Mouse (Mus musculus): ENCODE data around the gene Chtf18. TPM values are rescaled to one million over a fixed set of nuclear protein-coding genes. Genes with fewer than 3 reads are reported as not detected.

Chtf18 gene
- polyA plus RNA-seq, 1 experiment from 2014 or later: 23.0 TPM

DNA sequence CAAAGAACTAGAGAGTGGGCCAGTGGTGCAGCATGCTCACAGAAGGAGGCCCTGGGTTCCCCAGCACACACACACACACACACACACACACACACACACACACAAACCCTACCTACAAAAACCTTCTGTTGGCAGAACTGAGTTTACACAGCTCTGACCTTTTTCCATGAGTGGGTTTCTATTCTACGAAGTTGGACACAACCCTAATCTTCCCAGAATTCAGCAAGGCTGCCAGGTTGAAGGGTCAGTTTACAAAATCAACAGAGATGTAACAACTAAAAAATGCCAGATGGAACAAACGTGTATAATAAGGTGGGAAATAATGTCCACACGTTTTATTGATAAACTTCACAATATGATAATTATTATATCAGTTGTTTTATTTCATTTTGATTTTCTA, 30.5 kb upstream of the Chtf18 start:
- ATAC-seq (replicated peaks; ENCODE audit: low FRiP score, low TSS enrichment, low read depth) (no peak), DNase-seq (ENCODE audit: low spot score) (no peak)
- Histone ChIP-seq H3K9me3 (ENCODE audit: control insufficient read depth, low read length) (no peaks in the 10 kb centered on the region), H3K4me3 (ENCODE audit: low read depth, low read length) (no peak overlapping the region), H3K36me3 (ENCODE audit: control insufficient read depth, insufficient read depth, low read length) (no peaks in the 10 kb centered on the region), H3K27ac (ENCODE audit: low read depth) (no peak overlapping the region), H3K27me3 (replicated peaks; ENCODE audit: control insufficient read depth, insufficient read depth, low read length) (no peaks in the 10 kb centered on the region), H3K9ac (ENCODE audit: low read length) (no peak overlapping the region), H3K4me2 (ENCODE audit: low read length) (no peak overlapping the region), H3K4me1 (replicated peaks; ENCODE audit: control insufficient read depth, insufficient read depth, low read length) (peaks cover 9% of the 10 kb centered on the region)
- 62% methylated on average over 3 of the region's 3 CpGs for WGBS

DNA sequence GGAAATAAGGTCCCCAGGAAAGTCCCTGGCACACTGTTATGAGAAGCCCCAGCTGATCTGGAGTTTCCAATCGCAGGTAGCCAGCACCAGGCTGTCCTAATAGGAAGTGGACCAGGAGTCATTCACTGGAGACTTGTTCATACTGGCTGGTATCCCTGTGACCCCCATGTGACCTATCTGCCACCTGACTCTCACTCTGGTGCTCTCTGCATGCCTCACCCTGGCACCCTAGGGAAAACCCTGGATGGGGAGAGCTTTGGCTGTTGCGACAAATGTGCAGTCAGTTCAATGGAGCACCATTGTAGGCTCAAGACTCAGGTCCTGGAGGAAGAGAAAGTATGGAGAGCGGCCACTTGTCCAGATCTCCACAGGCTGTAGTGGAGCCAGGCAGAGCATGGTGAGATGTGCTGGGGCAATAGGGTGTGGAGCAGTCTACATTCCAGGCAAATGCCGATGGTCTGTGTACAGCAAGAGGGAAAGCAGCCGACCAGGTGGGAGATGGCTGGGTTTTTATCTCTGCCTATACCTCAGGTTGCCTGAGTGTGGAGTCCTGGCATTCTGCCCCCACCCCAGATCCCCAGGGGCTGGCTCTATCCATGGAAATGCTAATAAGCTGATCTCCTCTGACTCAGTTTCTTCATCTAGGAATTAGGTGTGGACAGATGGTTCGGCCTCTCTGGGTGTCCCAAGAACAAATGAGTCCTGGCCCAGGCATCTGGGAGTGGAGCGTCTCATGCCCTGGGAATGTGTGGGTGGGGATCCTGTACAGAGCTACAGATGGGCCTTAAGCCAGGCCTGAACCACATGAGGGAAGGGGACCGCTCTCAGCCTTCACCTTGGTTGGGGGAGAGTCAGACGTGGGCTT, 29.4 kb upstream of the Chtf18 start:
- peaks cover 11% of the 10 kb centered on the region for H3K4me1 ChIP-seq (replicated peaks; ENCODE audit: control insufficient read depth, insufficient read depth, low read length)
- H3K9me3 ChIP-seq (ENCODE audit: control insufficient read depth, low read length): no peaks in the 10 kb centered on the region
- ATAC-seq (replicated peaks; ENCODE audit: low FRiP score, low TSS enrichment, low read depth): peak; percentile 64; the same call in 1 of the 2 replicates
- no peak overlapping the region for H3K9ac ChIP-seq (ENCODE audit: low read length)
- H3K36me3 ChIP-seq (ENCODE audit: control insufficient read depth, insufficient read depth, low read length): no peaks in the 10 kb centered on the region
- H3K27ac ChIP-seq (ENCODE audit: low read depth): peak overlapping the region; percentile 33; the same call in 1 of the 2 replicates
- no peak overlapping the region for H3K4me2 ChIP-seq (ENCODE audit: low read length)
- DNase-seq (ENCODE audit: low spot score): no peak
- WGBS: 67% methylated on average over 9 of the region's 9 CpGs
- no peaks in the 10 kb centered on the region for H3K27me3 ChIP-seq (replicated peaks; ENCODE audit: control insufficient read depth, insufficient read depth, low read length)
- no peak overlapping the region for H3K4me3 ChIP-seq (ENCODE audit: low read depth, low read length)

DNA sequence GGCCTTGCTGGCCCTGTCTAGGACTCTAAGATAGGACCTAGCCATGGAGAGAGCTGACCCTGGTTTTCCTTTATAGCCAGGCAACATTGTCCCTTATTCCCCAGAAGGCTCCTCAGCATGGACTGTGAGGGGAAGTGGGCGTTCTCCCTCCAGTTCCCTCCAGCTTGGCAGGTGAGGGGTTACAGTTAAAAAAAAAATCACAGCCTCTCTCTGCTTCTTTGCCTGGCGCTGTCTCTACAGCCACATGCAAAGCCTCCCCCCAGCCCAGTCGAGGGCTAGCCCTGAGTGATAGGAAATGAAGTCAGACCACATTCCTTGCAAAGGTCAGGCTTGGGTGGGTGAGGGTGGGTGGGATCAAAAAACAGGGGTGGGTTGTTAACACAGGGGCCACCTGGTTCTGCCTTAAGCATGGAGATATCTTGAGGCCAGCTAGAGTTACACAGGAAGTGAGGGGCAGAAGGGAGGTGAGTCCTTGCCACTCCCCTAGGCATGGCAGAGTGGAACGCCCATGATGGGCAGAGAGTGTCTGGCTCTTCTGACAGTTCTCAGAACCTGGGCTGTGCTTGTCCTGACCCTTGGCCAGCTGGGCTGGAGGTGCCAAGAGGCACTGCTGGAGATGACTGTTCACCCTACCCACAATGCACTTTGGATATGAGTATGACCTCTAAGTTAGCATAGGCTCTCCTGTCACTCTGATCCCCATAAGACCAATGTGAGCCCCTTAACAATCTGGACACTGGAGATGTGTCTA, 28.6 kb upstream of the Chtf18 start:
- Histone ChIP-seq H3K27ac (ENCODE audit: low read depth) (peak overlapping the region; percentile 33; the same call in 1 of the 2 replicates), H3K4me2 (ENCODE audit: low read length) (no peak overlapping the region), H3K27me3 (replicated peaks; ENCODE audit: control insufficient read depth, insufficient read depth, low read length) (no peaks in the 10 kb centered on the region), H3K36me3 (ENCODE audit: control insufficient read depth, insufficient read depth, low read length) (no peaks in the 10 kb centered on the region), H3K4me1 (replicated peaks; ENCODE audit: control insufficient read depth, insufficient read depth, low read length) (peaks cover 15% of the 10 kb centered on the region), H3K4me3 (ENCODE audit: low read depth, low read length) (no peak overlapping the region), H3K9ac (ENCODE audit: low read length) (no peak overlapping the region), H3K9me3 (ENCODE audit: control insufficient read depth, low read length) (no peaks in the 10 kb centered on the region)
- WGBS: 32% methylated on average over 4 of the region's 4 CpGs
- no peak for DNase-seq (ENCODE audit: low spot score)
- ATAC-seq (replicated peaks; ENCODE audit: low FRiP score, low TSS enrichment, low read depth): peak; percentile 48

DNA sequence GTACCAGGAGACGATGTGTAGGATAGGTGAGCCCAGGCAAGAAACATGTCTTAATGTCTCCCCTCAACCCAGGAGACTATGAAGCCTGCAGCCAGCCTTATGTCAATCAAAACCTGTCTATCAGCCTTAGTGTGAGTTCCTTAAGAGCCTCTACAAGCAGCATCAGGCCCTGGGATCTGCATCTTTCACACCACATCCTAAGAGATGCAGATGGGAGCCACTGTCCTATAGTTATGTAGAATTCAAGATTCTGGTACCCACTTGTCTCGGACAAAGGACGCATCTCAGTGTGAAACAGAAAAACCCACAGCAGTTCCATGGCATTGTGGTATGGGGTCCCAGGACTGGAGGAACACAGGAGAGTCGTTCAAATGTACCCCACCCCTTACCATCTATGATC, 27.9 kb upstream of the Chtf18 start:
- Histone ChIP-seq H3K27ac (ENCODE audit: low read depth) (no peak overlapping the region), H3K9me3 (ENCODE audit: control insufficient read depth, low read length) (no peaks in the 10 kb centered on the region), H3K4me3 (ENCODE audit: low read depth, low read length) (no peak overlapping the region), H3K27me3 (replicated peaks; ENCODE audit: control insufficient read depth, insufficient read depth, low read length) (no peaks in the 10 kb centered on the region), H3K9ac (ENCODE audit: low read length) (no peak overlapping the region), H3K4me1 (replicated peaks; ENCODE audit: control insufficient read depth, insufficient read depth, low read length) (peaks cover 15% of the 10 kb centered on the region), H3K4me2 (ENCODE audit: low read length) (no peak overlapping the region), H3K36me3 (ENCODE audit: control insufficient read depth, insufficient read depth, low read length) (no peaks in the 10 kb centered on the region)
- 78% methylated on average over 4 of the region's 4 CpGs for WGBS
- ATAC-seq (replicated peaks; ENCODE audit: low FRiP score, low TSS enrichment, low read depth) (no peak), DNase-seq (ENCODE audit: low spot score) (no peak)

DNA sequence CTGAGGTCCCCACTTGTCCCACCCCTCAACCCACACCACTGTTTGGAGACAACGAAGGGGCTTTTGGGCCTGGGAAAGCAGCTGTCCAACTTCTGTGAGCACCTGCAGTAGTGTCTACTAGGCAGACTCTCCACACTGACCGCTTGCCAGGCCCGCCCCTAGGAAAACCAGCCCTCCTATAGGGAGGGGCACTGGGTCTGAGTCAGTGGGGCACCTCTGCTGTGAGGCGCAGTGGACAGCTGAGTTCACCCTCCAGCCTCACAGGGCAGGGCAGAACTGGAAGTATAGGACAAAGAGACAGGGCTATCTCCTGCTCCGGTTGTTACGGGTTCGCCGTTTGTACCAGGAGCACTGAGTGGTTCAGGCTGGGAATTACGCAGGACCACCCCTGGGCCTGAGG, 27.0 kb upstream of the Chtf18 start, which contains the start of gene Msln:
TSS of gene Msln (minus strand) at position 138 of the 400 bp plus-strand sequence.
- ATAC-seq (replicated peaks; ENCODE audit: low FRiP score, low TSS enrichment, low read depth): no peak
- no peaks in the 10 kb centered on the region for H3K36me3 ChIP-seq (ENCODE audit: control insufficient read depth, insufficient read depth, low read length)
- H3K9me3 ChIP-seq (ENCODE audit: control insufficient read depth, low read length): no peaks in the 10 kb centered on the region
- DNase-seq (ENCODE audit: low spot score): no peak
- no peak within 1 kb of the TSS for H3K4me3 ChIP-seq (ENCODE audit: low read depth, low read length)
- 85% methylated on average over 9 of the region's 9 CpGs for WGBS
- no peak within 1 kb of the TSS for H3K9ac ChIP-seq (ENCODE audit: low read length)
- H3K4me2 ChIP-seq (ENCODE audit: low read length): no peak within 1 kb of the TSS
- H3K27ac ChIP-seq (ENCODE audit: low read depth): no peak within 1 kb of the TSS
- peaks cover 15% of the 10 kb centered on the region for H3K4me1 ChIP-seq (replicated peaks; ENCODE audit: control insufficient read depth, insufficient read depth, low read length)
- no peaks in the 10 kb centered on the region for H3K27me3 ChIP-seq (replicated peaks; ENCODE audit: control insufficient read depth, insufficient read depth, low read length)

DNA sequence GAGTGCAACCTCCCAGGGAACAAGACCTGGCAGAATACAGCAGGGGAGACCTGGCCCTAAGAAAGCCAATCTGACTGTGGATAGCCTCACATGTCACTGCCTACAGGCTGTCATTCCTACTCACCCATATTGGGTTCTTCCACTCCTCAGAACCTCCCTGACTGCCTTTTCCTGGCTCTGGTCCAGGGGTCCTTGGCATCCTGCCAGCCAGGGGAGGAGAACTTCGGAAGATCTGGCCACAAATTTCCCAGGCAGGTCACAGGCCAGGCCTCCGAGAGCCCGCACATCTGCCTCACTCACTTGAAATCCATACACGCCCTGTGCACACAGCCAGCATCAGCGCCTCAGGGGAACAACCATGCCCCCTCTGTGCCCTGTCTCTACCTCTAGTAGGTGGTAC, 24.2 kb upstream of the Chtf18 start:
- H3K36me3 ChIP-seq (ENCODE audit: control insufficient read depth, insufficient read depth, low read length): no peaks in the 10 kb centered on the region
- ATAC-seq (replicated peaks; ENCODE audit: low FRiP score, low TSS enrichment, low read depth): no peak
- no peak overlapping the region for H3K4me3 ChIP-seq (ENCODE audit: low read depth, low read length)
- DNase-seq (ENCODE audit: low spot score): peak; percentile 64
- H3K4me1 ChIP-seq (replicated peaks; ENCODE audit: control insufficient read depth, insufficient read depth, low read length): peaks cover 11% of the 10 kb centered on the region
- H3K9me3 ChIP-seq (ENCODE audit: control insufficient read depth, low read length): no peaks in the 10 kb centered on the region
- no peak overlapping the region for H3K27ac ChIP-seq (ENCODE audit: low read depth)
- no peak overlapping the region for H3K4me2 ChIP-seq (ENCODE audit: low read length)
- H3K9ac ChIP-seq (ENCODE audit: low read length): no peak overlapping the region
- 34% methylated on average over 5 of the region's 5 CpGs for WGBS
- H3K27me3 ChIP-seq (replicated peaks; ENCODE audit: control insufficient read depth, insufficient read depth, low read length): no peaks in the 10 kb centered on the region

DNA sequence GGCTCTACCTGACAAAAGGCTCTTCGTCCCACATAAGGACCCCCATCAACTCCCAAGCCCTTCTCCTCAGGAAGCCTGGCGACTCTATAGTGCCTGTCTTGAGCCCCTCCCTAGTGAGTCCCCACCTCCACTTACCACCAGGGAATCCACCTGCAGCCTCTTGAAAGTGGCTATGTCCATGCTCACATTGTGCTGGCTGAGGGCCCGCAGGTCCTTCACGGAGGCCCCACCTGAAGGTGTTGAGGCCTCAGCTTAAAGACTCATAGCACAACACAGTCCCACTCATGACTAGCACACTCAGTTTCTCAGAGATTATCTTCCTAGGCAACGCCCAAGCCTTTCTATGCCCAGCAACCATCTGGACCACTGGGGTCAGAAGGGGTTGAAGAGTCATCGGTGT, 22.1 kb upstream of the Chtf18 start:
- H3K27me3 ChIP-seq (replicated peaks; ENCODE audit: control insufficient read depth, insufficient read depth, low read length): no peaks in the 10 kb centered on the region
- H3K9ac ChIP-seq (ENCODE audit: low read length): no peak overlapping the region
- no peak for ATAC-seq (replicated peaks; ENCODE audit: low FRiP score, low TSS enrichment, low read depth)
- H3K27ac ChIP-seq (ENCODE audit: low read depth): no peak overlapping the region
- no peak for DNase-seq (ENCODE audit: low spot score)
- H3K4me3 ChIP-seq (ENCODE audit: low read depth, low read length): no peak overlapping the region
- H3K9me3 ChIP-seq (ENCODE audit: control insufficient read depth, low read length): no peaks in the 10 kb centered on the region
- WGBS: 89% methylated on average over 6 of the region's 6 CpGs
- H3K4me2 ChIP-seq (ENCODE audit: low read length): no peak overlapping the region
- H3K4me1 ChIP-seq (replicated peaks; ENCODE audit: control insufficient read depth, insufficient read depth, low read length): peaks cover 6% of the 10 kb centered on the region; the same call in 1 of the 2 replicates
- H3K36me3 ChIP-seq (ENCODE audit: control insufficient read depth, insufficient read depth, low read length): no peaks in the 10 kb centered on the region

DNA sequence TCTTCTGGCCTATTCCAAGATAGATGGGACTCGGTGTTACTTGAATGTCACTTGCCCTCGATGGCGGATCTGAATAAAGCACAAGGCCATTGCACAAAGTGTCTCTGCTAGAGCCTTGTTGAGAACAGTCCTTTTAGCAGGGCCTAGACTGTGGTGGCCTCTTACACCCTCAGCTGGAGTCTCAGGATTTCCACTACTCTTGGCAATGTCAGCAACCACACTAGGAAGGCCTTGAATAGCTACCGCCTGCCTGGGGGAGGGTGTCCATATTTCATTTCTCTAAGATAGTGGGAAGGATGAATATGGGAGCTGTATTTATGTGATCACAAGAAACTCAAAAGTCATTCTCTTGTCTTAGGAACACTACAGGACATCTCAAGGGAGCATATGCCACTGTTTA, 21.0 kb upstream of the Chtf18 start:
- Histone ChIP-seq H3K9ac (ENCODE audit: low read length) (no peak overlapping the region), H3K4me1 (replicated peaks; ENCODE audit: control insufficient read depth, insufficient read depth, low read length) (peaks cover 6% of the 10 kb centered on the region; the same call in 1 of the 2 replicates), H3K9me3 (ENCODE audit: control insufficient read depth, low read length) (no peaks in the 10 kb centered on the region), H3K4me2 (ENCODE audit: low read length) (no peak overlapping the region), H3K27ac (ENCODE audit: low read depth) (no peak overlapping the region), H3K36me3 (ENCODE audit: control insufficient read depth, insufficient read depth, low read length) (no peaks in the 10 kb centered on the region), H3K4me3 (ENCODE audit: low read depth, low read length) (no peak overlapping the region), H3K27me3 (replicated peaks; ENCODE audit: control insufficient read depth, insufficient read depth, low read length) (no peaks in the 10 kb centered on the region)
- DNase-seq (ENCODE audit: low spot score) (no peak), ATAC-seq (replicated peaks; ENCODE audit: low FRiP score, low TSS enrichment, low read depth) (no peak)
- 95% methylated on average over 4 of the region's 4 CpGs for WGBS

Data from intestine, embryonic 14.5 days (tissue).